Mouse (Mus musculus): Measurements from ENCODE around the gene Pcgf1.

Gene Pcgf1

GRCm38 (mm10) chr6:83127419-83127818 is 49.8 kb downstream of the Pcgf1 start:
- DNase-seq, result no peak

Measured in layer of hippocampus, adult 9-11 months (tissue).